Mouse (Mus musculus) left cerebral cortex, adult 11 months (tissue): Measurements from ENCODE around the gene Utrn.

ENCODE experiments used
- DNase-seq: peaks from one replicate; pipeline ENCODE4 v3.0.0; 2022; ENCODE audit warnings: low spot score

Gene Utrn

DNA sequence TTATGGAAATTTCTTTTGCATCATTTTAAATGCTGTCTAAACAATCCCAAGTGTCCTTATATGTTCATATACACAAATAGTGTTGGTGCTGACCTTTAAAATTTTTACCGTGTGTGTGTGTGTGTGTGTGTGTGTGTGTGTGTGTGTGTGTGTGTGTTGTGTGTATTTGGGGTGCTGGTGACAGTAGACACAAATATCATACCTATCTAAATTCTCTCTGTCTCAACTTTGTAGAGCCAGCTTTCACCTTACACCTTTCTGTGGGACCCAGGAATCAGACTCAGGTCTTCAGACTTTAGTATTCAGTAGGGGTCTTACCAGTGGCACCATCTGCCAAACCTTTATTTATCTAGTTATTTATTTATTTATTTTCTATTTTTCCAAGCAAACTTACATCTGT is 681 bp upstream of the Utrn start:
- DNase-seq, result no peak

DNA sequence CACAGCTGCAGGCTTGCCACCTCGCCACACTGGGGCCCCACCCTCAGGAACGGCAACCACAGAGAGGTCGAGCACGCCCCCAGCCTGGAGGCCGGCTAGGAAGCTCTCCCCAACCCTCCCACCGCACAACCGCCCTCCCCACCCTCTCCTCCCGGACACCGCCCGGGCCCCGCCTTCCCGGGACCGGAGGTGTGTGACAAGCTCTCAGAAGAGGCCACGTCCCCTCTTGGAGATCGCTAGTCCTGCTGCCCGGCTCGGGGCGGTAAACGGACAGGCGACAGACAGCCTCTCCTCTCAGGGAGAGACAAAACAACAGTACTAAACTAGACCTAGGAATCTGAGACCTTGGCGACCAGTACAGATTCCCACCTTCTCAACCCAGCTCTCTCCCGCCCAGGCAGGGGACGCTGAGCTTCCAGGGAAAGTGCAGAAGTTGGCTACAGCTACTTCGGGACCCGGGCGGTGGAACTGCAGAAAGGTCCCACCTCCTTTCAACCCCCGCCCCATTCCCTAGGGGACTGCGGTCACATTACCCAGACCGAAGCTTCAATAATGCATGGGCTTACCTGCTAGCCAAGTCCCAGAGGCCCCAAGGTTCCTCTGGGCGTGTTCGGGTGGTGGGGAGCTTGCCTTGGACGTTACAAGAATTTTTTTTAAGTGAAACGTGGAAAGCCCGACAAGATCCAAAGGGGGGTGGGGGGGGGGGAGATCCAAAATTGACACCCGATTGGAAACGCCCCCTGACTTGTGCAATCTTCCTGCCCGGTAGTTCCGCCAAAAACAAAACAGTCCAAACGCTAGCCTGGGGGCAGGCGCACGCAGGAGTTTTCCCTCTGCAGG is 756 bp downstream of the Utrn start:
- no peak for DNase-seq

DNA sequence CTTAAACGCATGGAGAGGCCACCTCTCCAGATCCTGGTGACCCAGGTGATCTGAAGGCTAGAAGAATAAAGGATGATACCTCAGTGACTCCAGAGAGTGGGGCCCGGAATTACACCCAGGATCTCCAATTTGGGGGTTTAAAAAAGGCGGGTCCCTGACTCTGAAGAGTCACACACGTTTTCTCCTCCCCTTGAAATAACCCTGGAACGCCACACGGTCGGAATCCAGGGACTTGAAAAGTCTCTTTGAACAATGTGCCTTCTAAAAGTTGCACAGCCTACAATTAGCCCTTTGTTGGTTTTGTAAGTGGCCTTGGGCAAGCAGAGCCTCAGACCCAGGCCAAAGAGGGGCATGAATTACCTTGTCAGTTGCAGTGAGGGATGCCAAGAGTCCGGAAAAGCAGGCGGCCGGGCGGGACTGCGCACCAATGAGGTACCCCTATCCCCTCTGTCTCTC is 1.4 kb downstream of the Utrn start:
- DNase-seq, result no peak

DNA sequence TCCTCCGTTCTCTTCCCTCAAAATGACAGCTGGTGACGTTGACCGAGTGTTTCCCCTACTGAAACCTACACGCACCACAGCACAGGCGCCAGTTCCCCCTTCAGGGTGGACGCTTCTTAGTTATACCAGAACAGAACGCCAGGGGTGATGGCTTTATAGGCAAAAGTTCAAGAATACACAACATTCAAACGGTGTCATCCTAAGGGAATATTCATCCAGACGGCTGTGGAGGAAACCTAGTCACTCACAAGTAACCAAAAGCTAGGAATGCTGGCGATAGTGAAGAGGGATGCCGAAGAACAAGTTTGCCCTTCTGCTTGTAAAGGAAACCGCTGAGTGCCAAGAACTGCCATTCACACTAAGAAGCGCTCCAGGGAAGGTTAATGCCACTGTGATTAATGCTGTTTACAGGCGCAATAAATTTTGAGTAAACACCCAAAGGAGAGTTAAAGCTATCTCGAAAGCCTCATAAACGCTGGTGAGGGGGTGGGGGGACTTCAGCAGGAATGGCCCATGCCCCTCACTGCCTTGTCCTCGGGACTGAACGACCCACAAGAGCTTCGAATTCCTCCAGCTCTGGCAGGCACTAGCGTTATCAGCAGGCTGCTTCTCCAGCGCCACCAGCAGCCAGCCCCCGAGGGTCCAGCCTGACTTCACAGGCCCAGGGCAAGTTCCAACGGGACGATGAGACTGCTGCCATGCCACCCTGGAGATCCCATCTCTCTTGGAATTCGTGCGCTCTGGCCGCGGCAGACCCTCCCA is 2.0 kb downstream of the Utrn start:
- no peak for DNase-seq

DNA sequence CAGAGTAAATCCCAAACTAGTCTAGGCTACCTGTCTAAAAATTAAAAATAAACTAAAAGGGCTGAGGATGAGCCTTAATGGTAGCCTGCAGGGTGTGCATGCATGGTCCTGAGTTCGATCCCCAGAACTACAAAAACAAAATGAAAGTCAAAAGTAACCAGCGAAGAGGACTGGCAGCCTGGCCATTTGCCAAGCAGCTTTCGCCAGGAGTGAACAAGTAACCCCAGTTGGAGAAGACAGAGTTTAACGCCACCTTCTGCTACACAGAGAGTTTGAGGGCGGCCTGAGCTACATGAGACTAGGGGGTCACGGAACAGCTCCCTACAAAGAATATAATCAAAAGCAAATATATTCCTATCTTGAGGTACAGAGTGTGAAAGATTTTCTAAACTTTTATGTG is 4.0 kb downstream of the Utrn start:
- DNase-seq, result no peak

DNA sequence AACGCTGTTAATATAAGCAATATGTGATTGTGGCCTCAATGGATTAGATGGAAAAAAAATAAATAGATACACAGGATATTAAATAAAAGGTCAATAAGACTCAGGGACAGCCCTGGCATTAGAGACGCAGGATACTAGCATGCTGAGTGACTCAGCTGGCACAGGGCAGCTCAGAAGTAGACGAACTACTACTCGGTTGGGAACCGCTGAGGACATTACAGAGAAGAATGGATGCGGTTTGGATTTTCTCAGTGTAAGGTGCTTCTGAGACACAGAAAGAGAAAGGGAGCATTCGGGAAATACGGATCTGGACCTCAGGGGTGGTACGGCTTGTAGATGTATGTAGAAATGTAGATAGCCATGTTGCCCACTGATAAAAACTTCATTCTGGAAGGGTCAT is 5.6 kb downstream of the Utrn start:
- no peak for DNase-seq

DNA sequence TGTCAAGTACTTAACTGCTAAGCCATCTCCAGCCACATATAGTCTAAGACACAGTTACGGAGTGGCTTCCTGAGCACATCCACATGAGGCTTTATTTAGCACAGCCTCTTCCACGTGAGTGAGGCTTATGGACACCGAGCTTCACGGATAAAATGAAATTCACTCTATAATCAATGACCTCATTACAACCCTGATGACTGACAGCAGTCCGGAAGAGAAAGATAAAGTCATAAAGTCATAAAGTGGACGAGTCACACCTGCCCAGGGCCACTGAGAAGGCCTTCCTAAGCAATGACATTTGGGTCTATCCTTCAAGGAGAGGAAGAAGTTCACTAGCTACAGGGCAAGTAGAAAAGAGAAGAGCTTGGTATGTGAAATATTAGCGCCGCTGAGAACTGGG is 7.1 kb downstream of the Utrn start:
- no peak for DNase-seq

DNA sequence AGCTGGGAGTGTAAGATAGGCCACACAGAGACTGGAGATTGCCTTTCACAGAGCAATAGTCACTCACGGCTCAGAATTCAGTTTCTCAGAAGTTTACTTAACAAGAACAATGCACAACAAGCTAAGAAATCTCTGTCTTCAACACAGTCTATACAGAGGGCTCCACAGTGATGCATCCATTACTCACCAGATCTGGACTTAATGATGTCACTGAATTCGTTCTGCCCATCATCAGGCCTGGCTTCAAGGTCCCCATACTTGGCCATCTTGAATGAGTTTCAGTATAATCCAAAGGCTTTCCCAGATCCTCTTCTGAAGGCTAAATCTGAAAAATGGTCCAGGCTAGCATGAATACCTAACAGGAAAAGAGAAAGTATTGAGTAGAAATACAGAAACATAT is 7.8 kb downstream of the Utrn start:
- DNase-seq, result no peak

DNA sequence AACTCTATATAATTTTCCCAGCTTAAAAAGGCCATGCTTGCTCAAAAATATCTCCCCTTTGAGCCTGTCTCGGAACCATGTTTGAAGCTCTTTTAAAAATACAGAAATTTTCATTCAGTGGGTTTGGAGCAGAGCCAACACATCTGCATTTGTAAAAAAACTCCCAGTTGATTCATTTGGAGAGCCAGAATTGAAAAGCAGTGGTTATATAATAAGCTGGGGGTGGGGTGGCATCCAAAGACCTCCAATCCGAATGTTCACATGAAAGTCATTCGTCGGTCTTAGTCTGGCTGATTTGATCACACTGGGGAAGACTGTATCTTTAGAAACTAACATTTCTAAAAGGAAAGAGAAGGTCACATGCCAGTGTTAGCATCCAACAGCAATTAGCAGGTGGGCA is 8.4 kb downstream of the Utrn start:
- no peak for DNase-seq

DNA sequence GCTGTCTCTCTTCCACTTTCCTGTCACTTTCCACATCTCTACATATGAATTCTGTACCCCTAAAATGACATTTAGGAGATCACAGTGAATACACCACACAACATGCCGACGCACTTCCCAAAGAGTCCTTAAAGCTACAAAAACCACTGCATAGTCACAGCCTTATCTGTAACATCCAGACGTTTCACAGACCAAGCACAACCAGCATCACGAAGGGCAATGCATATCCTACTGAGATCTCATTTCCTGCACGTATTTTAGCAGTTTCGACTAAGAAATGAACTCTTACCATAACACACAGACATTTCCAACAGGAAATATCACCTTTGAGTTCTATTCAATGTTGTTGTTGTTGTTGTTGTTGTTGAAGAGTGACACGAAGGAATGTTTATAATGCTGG is 8.8 kb downstream of the Utrn start:
- no peak for DNase-seq

DNA sequence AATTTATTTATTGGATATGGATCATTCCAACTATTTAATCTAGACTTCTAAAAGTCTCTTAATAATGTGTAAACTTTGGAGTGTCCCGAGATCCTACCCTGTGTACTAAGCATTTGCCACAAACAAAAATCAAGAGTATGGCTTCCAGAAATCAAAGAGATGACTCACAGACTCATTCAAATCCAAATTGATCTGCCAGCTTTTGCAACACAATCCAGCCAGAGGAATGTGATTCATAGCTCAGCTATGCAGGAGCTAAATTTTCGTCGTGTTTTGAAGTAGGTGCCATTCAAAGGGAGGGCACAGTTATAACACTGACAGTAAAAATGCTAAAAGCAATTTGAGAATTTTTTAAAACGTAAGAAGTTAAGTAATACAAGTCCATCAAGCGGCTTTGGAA is 11.1 kb downstream of the Utrn start:
- no peak for DNase-seq

DNA sequence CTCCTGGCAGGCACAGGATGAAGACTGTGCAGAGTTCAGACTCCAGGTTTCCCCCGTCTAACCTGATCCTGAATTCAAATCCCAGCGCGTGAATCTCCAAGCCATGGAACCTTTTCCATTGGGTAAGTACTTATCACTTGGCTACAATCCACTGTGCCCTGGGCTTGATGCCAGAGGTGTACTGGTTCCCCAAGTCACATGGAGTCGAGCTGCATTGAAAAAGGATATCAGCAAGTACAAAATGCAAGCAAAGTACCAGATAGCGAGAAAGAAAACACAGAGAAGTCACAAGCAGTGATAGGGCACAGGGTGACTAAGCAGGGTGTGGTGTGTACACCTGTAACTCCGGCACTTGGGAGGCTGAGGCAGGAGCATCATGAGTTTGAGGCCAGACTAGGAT is 14.9 kb downstream of the Utrn start:
- DNase-seq, result no peak

DNA sequence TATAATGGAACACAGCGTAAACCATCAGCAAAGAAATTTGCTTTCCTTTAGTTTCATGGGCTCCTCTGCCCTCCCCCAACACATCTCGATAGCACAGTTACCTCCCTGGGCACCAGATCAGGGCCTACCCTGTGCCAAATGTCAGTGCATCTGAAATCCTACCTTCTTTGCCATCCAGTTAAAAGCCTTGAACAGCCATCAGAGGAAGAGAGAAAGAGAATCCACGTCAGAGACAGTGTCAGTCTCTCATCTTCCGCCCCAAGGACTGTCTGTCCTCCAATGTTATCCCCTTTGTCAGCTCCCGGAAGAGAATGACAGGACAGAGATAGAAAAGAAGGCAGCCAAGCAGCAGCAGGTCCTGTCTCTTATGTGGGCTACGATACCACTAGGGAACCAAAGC is 15.4 kb downstream of the Utrn start:
- DNase-seq, result no peak

DNA sequence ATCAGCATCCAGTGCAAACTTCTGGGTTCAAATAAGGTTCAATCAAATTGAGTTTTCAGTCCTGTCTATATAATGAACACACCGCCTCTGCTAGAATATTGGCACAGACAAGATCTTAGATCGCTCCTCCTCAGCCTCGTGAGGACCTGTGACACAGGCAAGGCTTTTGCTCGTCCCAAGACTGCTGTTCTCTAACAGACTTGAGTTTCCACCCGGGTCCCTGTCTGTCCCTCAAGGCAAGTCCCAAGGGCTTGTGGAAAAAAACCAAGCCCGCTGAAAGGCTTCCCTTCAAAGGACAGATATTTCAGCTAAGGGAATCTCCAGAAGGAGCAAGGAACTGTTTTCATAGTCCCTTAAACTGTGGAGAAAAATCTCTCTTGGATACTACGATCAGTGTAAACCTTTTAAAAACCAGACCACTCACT is 16.0 kb downstream of the Utrn start:
- no peak for DNase-seq

DNA sequence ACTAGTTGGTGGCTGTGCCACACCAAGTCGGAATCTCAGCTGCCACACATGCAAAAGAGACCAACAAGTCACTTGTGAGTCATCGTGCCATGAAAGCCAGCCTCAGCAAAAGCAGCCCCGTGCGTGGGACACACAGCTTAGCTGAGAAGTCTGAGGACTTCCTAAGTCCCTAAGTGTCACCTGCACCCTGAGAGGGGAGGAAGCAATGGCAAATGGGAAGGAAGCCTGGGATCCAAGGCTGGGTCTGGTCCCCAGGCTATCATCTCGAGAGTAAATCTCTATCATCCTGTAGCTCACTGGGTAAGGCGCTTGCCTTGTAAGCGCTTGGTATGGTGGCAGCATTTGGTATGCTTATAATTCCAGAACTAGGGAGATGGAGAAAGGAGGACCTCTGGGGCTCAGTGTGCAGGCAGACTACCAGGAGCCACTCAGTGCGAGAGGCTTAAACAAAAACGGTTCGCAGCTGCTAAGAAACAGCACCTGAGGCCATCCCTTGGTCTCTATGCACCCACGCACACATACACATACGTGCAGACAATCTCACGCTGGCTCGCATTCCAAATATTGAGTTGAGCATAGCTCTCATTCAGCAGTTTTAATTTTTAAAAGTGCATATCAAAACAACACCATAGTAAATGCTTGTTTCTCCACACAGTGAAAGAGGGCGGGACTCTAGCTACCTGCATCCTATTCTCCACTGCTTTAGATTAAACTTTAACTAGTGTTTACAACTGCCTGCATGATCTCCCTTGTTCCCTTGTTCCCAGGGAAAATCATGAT is 16.6 kb downstream of the Utrn start:
- no peak for DNase-seq

DNA sequence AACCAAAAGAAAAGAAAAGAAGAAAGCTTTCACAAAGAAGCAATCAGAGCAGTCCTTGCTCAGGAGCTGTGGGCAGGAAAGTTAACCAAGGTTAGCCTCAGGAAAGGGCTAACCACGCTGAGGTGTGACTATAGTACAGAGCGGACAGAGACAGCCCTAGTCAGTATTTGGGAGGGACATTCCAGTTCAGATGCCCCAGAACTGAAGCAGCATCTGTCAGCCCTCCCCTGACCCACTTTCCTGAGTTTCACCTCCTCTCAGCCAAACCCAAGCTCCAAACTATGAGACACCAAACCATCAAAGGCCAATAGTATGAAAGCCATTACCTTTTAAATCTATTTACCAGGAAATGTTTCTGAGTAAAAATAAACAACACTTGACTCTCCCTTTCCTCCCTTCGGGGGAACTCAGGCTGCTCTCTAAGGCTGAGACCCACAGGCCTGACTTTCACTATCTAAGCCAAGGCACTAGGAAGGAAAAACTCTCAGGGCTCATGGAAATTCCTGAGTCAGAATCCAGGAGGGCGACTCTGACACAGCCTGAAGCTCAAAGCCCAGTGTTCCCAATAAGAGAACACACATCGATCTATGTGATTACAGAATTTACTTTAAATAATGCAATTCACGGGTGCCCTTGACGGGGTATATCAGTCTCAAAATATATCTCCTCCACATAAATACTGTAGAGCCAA is 18.2 kb downstream of the Utrn start:
- DNase-seq, result no peak

DNA sequence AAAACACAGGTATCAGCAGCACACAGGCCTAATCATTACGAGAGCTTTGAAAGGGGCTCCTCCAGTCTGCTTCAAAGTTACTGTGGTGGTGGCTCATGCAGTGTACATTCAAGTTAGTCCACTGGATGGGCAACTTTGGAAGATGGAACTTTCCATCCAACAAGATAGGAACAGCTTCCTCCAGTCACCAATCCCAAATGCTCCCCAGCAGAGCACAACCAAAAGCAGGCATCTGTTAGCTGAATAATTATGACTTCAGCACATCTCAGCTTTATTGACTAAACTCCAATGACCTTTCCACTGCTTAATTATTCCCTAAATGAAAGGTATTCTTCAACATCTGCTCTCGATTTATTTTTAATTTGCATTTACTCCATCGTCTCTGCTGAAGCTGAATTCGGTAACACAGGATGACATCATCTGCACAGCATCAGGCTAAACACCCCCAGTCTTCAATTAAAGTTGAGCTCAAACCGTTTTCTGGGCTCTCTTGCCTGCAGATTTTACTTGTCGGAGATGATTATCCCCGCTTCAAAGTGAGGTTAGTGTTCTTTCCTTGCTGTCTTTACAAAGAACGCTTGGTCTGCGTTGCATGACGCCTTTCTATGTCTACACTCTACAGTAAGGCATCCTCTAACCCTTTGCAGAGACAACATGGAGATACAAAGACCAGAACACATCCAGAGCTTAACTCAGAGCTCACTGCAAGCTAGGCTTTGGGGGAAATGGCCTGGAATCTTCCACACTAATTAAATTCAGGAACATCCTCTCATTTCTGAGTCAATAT is 20.6 kb downstream of the Utrn start:
- no peak for DNase-seq

DNA sequence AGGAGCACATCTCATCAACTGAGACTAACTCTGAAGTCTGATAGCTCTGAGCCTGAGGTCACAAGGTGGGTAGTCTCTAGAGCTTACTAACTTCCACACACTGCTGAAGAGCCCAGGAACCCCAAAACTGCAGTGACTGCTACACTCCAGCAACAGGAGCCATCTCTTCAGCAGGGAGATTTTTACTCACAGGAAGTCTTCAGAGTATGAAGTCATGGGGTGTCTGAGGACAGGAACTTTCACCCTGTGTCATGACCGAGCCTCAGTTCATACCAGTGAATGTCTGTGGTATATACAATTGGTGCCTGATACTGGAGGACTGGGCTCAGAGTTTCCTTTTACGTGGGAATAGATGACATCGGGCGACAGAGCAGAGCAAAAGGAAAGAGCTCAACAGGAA is 26.6 kb downstream of the Utrn start:
- DNase-seq, result no peak

DNA sequence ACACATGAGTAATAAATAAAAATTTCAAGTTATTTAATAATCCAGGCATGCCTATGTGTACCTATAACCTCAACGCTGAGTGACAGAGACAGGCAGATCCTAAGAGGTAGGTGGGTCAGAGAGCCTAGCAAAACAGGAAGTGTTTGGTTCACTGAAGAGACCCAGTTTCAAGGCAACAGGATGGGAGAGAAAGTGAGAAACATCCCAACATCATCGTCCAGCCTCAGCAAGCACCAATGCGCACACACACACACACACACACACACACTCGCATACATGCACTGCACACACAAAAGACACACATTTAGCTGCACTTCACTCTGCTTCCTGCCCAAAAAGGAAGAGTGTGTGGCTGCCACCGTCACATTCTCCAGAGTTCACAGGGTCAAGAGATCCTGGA is 27.7 kb downstream of the Utrn start:
- DNase-seq, result no peak

DNA sequence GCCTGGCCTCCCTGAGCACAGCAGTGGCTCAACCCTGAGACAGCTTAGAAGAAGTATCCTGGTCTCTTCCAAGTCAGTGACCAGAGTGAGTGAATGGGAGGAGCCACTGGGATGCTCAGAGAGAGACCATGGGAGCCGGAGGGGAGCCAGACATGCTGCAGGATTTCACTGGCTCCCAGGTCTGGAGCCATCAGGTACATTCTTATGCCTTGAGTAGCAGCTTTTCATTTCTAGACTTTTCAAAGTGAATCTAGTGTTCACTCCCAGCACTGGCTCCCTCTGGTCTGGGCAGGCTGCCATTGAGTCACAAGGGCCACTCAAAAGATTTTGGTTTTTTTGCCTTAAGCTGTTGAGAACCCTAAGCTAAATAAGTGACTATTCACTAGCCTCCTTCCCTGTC is 31.5 kb downstream of the Utrn start:
- DNase-seq, result no peak

DNA sequence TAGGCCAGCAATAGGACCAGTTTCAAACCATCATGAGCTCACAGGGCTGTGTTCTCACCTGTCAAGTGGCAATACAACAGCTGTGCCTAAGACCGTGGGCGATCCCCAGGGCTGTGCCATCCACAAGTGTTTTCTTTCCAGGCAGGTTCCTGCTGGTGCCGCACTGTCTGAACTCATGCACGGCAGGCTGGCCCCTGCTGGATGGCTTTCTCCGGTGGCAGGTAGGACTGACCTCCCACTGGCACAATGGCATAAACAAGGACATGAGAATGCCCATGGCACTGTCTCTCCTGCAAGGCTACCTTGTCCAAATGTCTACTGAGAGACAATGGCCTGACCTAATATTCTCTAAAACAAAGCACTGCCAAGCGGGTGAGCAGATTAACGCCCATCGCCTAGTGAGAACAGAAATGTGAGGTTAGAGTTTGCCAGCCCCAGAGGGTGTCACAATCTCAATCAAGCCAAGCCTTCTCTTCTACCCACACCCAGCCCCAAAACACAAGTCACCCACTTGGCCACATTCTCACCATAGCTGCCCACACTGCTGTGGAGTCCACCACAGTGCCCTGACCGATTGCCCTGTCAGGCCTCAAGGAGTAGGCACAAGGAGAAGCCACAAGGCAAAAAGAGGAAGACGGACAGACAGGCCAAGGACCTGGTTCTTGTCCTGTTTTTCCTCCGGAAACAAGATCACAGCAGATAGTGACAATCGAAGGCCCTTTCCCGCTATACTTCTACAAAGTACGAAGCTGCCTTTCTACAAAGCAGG is 32.9 kb downstream of the Utrn start:
- DNase-seq, result no peak
